Mouse (Mus musculus) kidney, adult 2 months (tissue): ENCODE data around the gene Insr.

Experiments used
- CTCF ChIP-seq: fragments of 200-500 bp; conservative IDR thresholded peaks from 2 replicates; pipeline ENCODE4 v1.5.1; 2011; ENCODE audit warnings: low read depth, mild to moderate bottlenecking, control low read depth, low read length, moderate library complexity, mixed read lengths; ENCODE audit not compliant: insufficient read depth, insufficient read length
- POLR2A ChIP-seq: fragments of 200-500 bp; IDR thresholded peaks from one replicate; pipeline ENCODE4 v1.6.1; 2011; ENCODE audit warnings: low read depth, low read length, control low read depth

DNA sequence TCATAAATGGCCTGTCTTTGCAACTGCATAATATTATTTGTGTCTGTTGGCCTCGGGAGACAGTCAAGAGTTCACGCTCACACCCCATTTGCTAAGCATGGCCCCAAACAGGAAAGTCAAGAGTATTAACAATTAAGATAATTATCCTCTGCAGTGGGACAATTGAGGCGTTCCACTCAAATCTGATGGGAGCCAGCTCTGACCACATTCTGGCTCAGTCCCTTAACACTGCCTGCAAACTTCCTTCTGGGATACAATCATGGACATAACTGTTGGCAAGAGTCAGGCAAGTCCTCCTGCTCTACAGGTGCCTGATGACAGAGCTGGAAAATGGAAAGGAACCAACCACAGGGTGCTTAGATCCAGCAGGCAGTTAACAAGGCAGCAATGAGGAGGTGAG lies 43.1 kb downstream of the Insr start:
- TF ChIP-seq CTCF (no peak), POLR2A (no peak)
